Mouse (Mus musculus) olfactory bulb, adult 2 months (tissue): Measurements from ENCODE around the gene Pcbp4. TPM values are rescaled to one million over a fixed set of nuclear protein-coding genes. Genes with fewer than 3 reads are reported as not detected.
"Not testable (repeated sequence)": the region's sequence is repeated elsewhere in the genome, so short reads cannot be mapped to it uniquely, and the experiment has no call there.

ENCODE experiments used
- H3K27ac ChIP-seq: fragments of 200-500 bp; 2 replicates; pipeline ENCODE4 v1.5.1; 2012; ENCODE audit warnings: low read depth, low read length; ENCODE audit not compliant: insufficient read depth
- H3K4me1 ChIP-seq: fragments of 200-500 bp; 2 replicates; pipeline ENCODE4 v1.6.1; 2012; ENCODE audit warnings: low read length; ENCODE audit not compliant: control insufficient read depth, insufficient read depth
- H3K4me3 ChIP-seq: fragments of 200-500 bp; 2 replicates; pipeline ENCODE4 v1.5.1; 2012; ENCODE audit warnings: mild to moderate bottlenecking, low read depth, low read length, moderate library complexity; ENCODE audit not compliant: insufficient read depth
- CTCF ChIP-seq: fragments of 200-500 bp; IDR thresholded peaks from 2 replicates; pipeline ENCODE4 v1.5.1; 2012; ENCODE audit warnings: low read depth, mild to moderate bottlenecking, low read length, moderate library complexity; ENCODE audit not compliant: insufficient read depth
- POLR2A ChIP-seq: fragments of 200-500 bp; IDR thresholded peaks from 2 replicates; pipeline ENCODE4 v1.6.1; 2012; ENCODE audit warnings: mild to moderate bottlenecking, low read depth, low read length, moderate library complexity; ENCODE audit not compliant: insufficient read depth
- WGBS: fragments of 180-500 bp; shearing (Covaris S2); methylation state at CpG from one replicate; pipeline ENCODE4 v1.1.7; 2018; 5-methylcytosine and 5-hydroxymethylcytosine counted together
- polyA plus RNA-seq: library from polyadenylated mRNA; stranded (reverse); fragments of >200 nt; gene quantifications from 2 replicates; pipeline ENCODE4 v1.2.4, GENCODE M21; 2012; ENCODE audit warnings: low replicate concordance; ENCODE audit not compliant: missing spikeins, insufficient read depth, insufficient read length

The Pcbp4 gene
- polyA plus RNA-seq, 1 experiment, result not detected

GRCm38 (mm10) chr9:106481676-106482075, 28.6 kb downstream of the Pcbp4 start:
- no peak for TF ChIP-seq POLR2A
- no peak for TF ChIP-seq CTCF
- WGBS, result 92% methylated on average over 13 of the region's 13 CpGs
- Histone ChIP-seq H3K4me1 (peaks cover 7% of the 10 kb centered on the region), H3K27ac (no peak overlapping the region), H3K4me3 (no peak overlapping the region)

- peaks cover 6% of the 10 kb centered on the region; the same call in 1 of the 2 replicates for H3K4me1 ChIP-seq
- TF ChIP-seq POLR2A (no peak), CTCF (no peak)
- 86% methylated on average over 17 of the region's 17 CpGs for WGBS
Measured at GRCm38 (mm10) chr9:106482578-106483115, 29.6 kb downstream of the Pcbp4 start.

GRCm38 (mm10) chr9:106483136-106483535, 30.0 kb downstream of the Pcbp4 start:
- TF ChIP-seq CTCF (no peak), POLR2A (no peak)
- no peak overlapping the region for H3K27ac ChIP-seq

More at GRCm38 (mm10) chr9:106482578-106483115, 29.6 kb downstream of the Pcbp4 start:
- no peak overlapping the region for H3K27ac ChIP-seq
- no peak overlapping the region for H3K4me3 ChIP-seq

GRCm38 (mm10) chr9:106483606-106484005, 30.5 kb downstream of the Pcbp4 start:
- TF ChIP-seq POLR2A, result no peak
- no peak for TF ChIP-seq CTCF

More at GRCm38 (mm10) chr9:106483136-106483535, 30.0 kb downstream of the Pcbp4 start:
- no peak overlapping the region for H3K4me3 ChIP-seq
- H3K4me1 ChIP-seq, result peaks cover 4% of the 10 kb centered on the region; the same call in 1 of the 2 replicates
- 98% methylated on average over 10 of the region's 10 CpGs for WGBS

GRCm38 (mm10) chr9:106485076-106485475, 32.0 kb downstream of the Pcbp4 start:
- H3K27ac ChIP-seq, result no peak overlapping the region
- WGBS, result 74% methylated on average over 10 of the region's 10 CpGs

More at GRCm38 (mm10) chr9:106483606-106484005, 30.5 kb downstream of the Pcbp4 start:
- H3K4me3 ChIP-seq, result no peak overlapping the region
- H3K27ac ChIP-seq, result no peak overlapping the region
- 0 out of 2 replicates have a peak, but pooled peaks cover 2% of the 10 kb centered on the region for H3K4me1 ChIP-seq
- 95% methylated on average over 17 of the region's 17 CpGs for WGBS

GRCm38 (mm10) chr9:106487602-106488001, 34.5 kb downstream of the Pcbp4 start:
- H3K27ac ChIP-seq, H3K4me3 ChIP-seq, H3K4me1 ChIP-seq: not testable (repeated sequence)
- WGBS, result 87% methylated on average over 6 of the region's 6 CpGs

More at GRCm38 (mm10) chr9:106485076-106485475, 32.0 kb downstream of the Pcbp4 start:
- Histone ChIP-seq H3K4me1 (0 out of 2 replicates have a peak, but pooled peaks cover 2% of the 10 kb centered on the region), H3K4me3 (no peak overlapping the region)
- TF ChIP-seq POLR2A, result no peak
- no peak for TF ChIP-seq CTCF

- H3K27ac ChIP-seq, result no peak within 1 kb of the TSS
- no peak within 1 kb of the TSS for H3K4me3 ChIP-seq
- H3K4me1 ChIP-seq, result no peaks in the 10 kb centered on the region
- WGBS, result 91% methylated on average over 6 of the region's 6 CpGs
- TF ChIP-seq POLR2A (no peak), CTCF (no peak)
Measured at GRCm38 (mm10) chr9:106499667-106500066, 46.6 kb downstream of the Pcbp4 start, which contains the start of gene Iqcf1. Gene Iqcf1, plus strand, starts transcription at chr9:106499967.

- H3K4me3 ChIP-seq, result no peak overlapping the region
- H3K27ac ChIP-seq, result no peak overlapping the region
- WGBS, result 88% methylated on average over 22 of the region's 22 CpGs
- TF ChIP-seq POLR2A (no peak), CTCF (no peak)
- no peaks in the 10 kb centered on the region for H3K4me1 ChIP-seq
Measured at GRCm38 (mm10) chr9:106501846-106502245, 48.8 kb downstream of the Pcbp4 start.

GRCm38 (mm10) chr9:106504246-106504645, 51.2 kb downstream of the Pcbp4 start:
- 75% methylated on average over 6 of the region's 6 CpGs for WGBS

GRCm38 (mm10) chr9:106509356-106509755, 56.3 kb downstream of the Pcbp4 start:
- Histone ChIP-seq H3K27ac (no peak overlapping the region), H3K4me1 (no peaks in the 10 kb centered on the region), H3K4me3 (no peak overlapping the region)
- WGBS, result 95% methylated on average over 10 of the region's 10 CpGs
- no peak for TF ChIP-seq POLR2A
- TF ChIP-seq CTCF, result no peak

More at GRCm38 (mm10) chr9:106504246-106504645, 51.2 kb downstream of the Pcbp4 start:
- no peak overlapping the region for H3K4me3 ChIP-seq
- TF ChIP-seq POLR2A, result no peak
- TF ChIP-seq CTCF, result no peak
- H3K27ac ChIP-seq, result no peak overlapping the region
- H3K4me1 ChIP-seq, result no peaks in the 10 kb centered on the region
